Mouse (Mus musculus): ENCODE results near the gene Cypt12. TPM values are rescaled to one million over a fixed set of nuclear protein-coding genes. Genes with fewer than 3 reads are reported as not detected.

Gene Cypt12
- total RNA-seq (2021), result not detected in 2 replicates
- long read RNA-seq, experiment 1, result 0 reads
- long read RNA-seq, experiment 2, result 0 reads

DNA sequence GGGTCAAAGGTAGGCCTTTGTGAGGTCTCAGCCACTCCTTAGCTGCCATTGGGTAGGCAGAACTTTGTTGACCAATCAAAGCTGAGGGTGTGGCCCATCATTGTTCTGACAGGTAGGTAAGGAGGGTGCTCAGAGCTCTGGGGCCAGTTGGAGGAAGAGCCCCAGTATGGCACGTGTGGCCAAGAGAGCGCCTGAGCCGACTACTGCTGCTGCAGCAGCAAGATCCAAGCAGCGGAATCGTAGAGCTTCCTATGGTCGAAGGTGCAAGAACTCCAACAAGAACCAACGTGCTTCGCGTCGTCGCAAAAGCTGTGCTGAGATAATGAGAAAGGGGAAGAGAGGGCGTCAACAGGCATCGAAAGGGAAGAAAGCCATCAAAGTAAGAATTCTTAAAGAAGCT lies at the start of gene Cypt12:
TSS of gene Cypt12 (plus strand) at position 112 of the 400 bp plus-strand sequence.
- DNase-seq, result no peak

DNA sequence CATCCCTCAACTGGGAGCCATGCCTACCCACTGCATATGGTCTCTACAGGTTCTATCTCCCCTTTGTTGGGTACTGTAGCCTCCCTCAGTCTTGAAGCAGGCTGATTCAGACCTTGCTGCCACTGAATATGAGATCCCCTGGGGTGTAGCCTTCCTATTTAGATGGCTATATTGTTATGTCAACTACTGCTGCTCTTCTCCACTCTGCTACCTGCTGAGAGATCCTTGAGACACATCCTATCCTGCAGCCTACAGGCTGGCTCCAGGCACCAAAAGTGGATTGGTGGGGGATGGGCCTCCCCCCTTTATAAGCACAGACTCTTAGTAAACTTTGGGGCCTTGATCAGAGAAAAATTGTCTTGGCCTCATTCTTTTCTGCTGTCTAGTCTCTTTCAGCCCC lies 34.4 kb upstream of the Cypt12 start:
- no peak for DNase-seq

DNA sequence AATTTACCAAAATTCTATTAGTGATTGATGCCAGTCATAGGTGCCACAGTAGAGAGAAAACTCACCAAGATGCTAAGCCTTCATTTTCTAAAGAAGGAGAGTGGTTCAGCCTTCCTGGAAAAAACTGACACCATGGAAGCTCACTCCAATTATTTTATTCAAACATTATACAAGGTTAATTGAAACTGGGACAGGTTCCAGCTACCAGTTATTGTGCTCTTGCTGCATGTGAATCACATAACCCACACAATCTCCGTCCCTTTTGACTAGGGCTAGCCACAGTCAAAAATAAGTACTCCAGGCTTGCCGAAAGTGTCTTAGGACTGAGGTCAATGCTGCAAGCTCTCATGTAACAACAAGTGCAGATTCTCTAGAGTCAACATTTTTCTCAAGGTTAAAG lies 8.0 kb upstream of the Cypt12 start:
- no peak for DNase-seq

All from adrenal gland, postnatal 14 days (tissue).